Mouse (Mus musculus) kidney, adult 9 months (tissue): ENCODE data around the gene Gm42791.

Source experiments
- DNase-seq: peaks from one replicate; pipeline ENCODE4 v3.0.0; 2022

Gm42791 gene

GRCm38 (mm10) chr5:148994706-148995414, at the start of gene Gm42791:
Gene Gm42791 (minus strand): TSS chr5:148995147.
- DNase-seq, result peak; percentile 100

GRCm38 (mm10) chr5:149044067-149044466, 49.1 kb upstream of the Gm42791 start:
- no peak for DNase-seq

- no peak for DNase-seq
Observed at GRCm38 (mm10) chr5:149043240-149043639, 48.3 kb upstream of the Gm42791 start.

- DNase-seq, result peak; percentile 51
Observed at GRCm38 (mm10) chr5:149039825-149040224, 44.9 kb upstream of the Gm42791 start.

GRCm38 (mm10) chr5:149037729-149038128, 42.8 kb upstream of the Gm42791 start:
- peak; percentile 96 for DNase-seq

GRCm38 (mm10) chr5:149036920-149037319, 42.0 kb upstream of the Gm42791 start:
- DNase-seq, result no peak

GRCm38 (mm10) chr5:149032438-149032837, 37.5 kb upstream of the Gm42791 start:
- no peak for DNase-seq

- DNase-seq, result peak; percentile 66
Observed at GRCm38 (mm10) chr5:149031199-149031750, 36.3 kb upstream of the Gm42791 start.

GRCm38 (mm10) chr5:149030103-149030502, 35.2 kb upstream of the Gm42791 start:
- DNase-seq, result no peak

- DNase-seq, result no peak
Observed at GRCm38 (mm10) chr5:149028394-149028793, 33.4 kb upstream of the Gm42791 start.

GRCm38 (mm10) chr5:149027389-149027788, 32.4 kb upstream of the Gm42791 start:
- DNase-seq, result no peak

- DNase-seq, result peak; percentile 82
Observed at GRCm38 (mm10) chr5:149021120-149021519, 26.2 kb upstream of the Gm42791 start.

GRCm38 (mm10) chr5:149020681-149021062, 25.7 kb upstream of the Gm42791 start:
- DNase-seq, result no peak

GRCm38 (mm10) chr5:149020059-149020680, 25.2 kb upstream of the Gm42791 start:
- no peak for DNase-seq

- no peak for DNase-seq
Observed at GRCm38 (mm10) chr5:149017666-149018415, 22.9 kb upstream of the Gm42791 start.

GRCm38 (mm10) chr5:149017181-149017580, 22.2 kb upstream of the Gm42791 start:
- DNase-seq, result no peak

GRCm38 (mm10) chr5:149016261-149016660, 21.3 kb upstream of the Gm42791 start:
- DNase-seq, result no peak

GRCm38 (mm10) chr5:149015335-149016201, 20.6 kb upstream of the Gm42791 start:
- no peak for DNase-seq

GRCm38 (mm10) chr5:149014600-149015268, 19.8 kb upstream of the Gm42791 start:
- DNase-seq, result no peak

GRCm38 (mm10) chr5:149013817-149014508, 19.0 kb upstream of the Gm42791 start:
- DNase-seq, result no peak

GRCm38 (mm10) chr5:149009111-149009510, 14.2 kb upstream of the Gm42791 start:
- no peak for DNase-seq
